Mouse (Mus musculus) kidney, adult 11 months (tissue): ENCODE data around the gene Sele.
"Not testable (repeated sequence)": the region's sequence is repeated elsewhere in the genome, so short reads cannot be mapped to it uniquely, and the experiment has no call there.

Experiments
- DNase-seq: peaks from one replicate; pipeline ENCODE4 v3.0.0; 2022

Gene Sele

GRCm38 (mm10) chr1:164047934-164048333 lies at the start of gene Sele:
Gene Sele, plus strand, starts transcription at chr1:164048234.
- DNase-seq = no peak

GRCm38 (mm10) chr1:164001831-164002452 lies 46.1 kb upstream of the Sele start:
- no peak for DNase-seq

- no peak for DNase-seq
Observed at GRCm38 (mm10) chr1:164004311-164004710, 43.7 kb upstream of the Sele start.

GRCm38 (mm10) chr1:164009235-164009634 lies 38.8 kb upstream of the Sele start:
- no peak for DNase-seq

- DNase-seq = no peak
Observed at GRCm38 (mm10) chr1:164014616-164015015, 33.4 kb upstream of the Sele start.

GRCm38 (mm10) chr1:164018221-164018896 lies 29.7 kb upstream of the Sele start:
- no peak for DNase-seq

- DNase-seq = no peak
Observed at GRCm38 (mm10) chr1:164019789-164020188, 28.2 kb upstream of the Sele start.

GRCm38 (mm10) chr1:164020746-164021145 lies 27.3 kb upstream of the Sele start:
- DNase-seq = not testable (repeated sequence)

GRCm38 (mm10) chr1:164022106-164022505 lies 25.9 kb upstream of the Sele start:
- DNase-seq = not testable (repeated sequence)

- DNase-seq = no peak
Observed at GRCm38 (mm10) chr1:164025685-164026084, 22.3 kb upstream of the Sele start.

GRCm38 (mm10) chr1:164027416-164027815 lies 20.6 kb upstream of the Sele start:
- DNase-seq = no peak

GRCm38 (mm10) chr1:164040385-164041135 lies 7.5 kb upstream of the Sele start:
- DNase-seq = no peak

GRCm38 (mm10) chr1:164043549-164043948 lies 4.5 kb upstream of the Sele start:
- peak; percentile 59 for DNase-seq

GRCm38 (mm10) chr1:164053561-164053960 lies 5.5 kb downstream of the Sele start:
- no peak for DNase-seq

- no peak for DNase-seq
Observed at GRCm38 (mm10) chr1:164054800-164055199, 6.8 kb downstream of the Sele start.

- DNase-seq = no peak
Observed at GRCm38 (mm10) chr1:164060071-164060470, 12.0 kb downstream of the Sele start.

- no peak for DNase-seq
Observed at GRCm38 (mm10) chr1:164061278-164061677, 13.2 kb downstream of the Sele start.

GRCm38 (mm10) chr1:164061925-164062324 lies 13.9 kb downstream of the Sele start, which contains the start of gene Sell:
Gene Sell, plus strand, starts transcription at chr1:164061982.
- DNase-seq = no peak

GRCm38 (mm10) chr1:164062856-164063255 lies 14.8 kb downstream of the Sele start:
- no peak for DNase-seq

GRCm38 (mm10) chr1:164063745-164064144 lies 15.7 kb downstream of the Sele start:
- DNase-seq = no peak

- DNase-seq = no peak
Observed at GRCm38 (mm10) chr1:164069261-164069660, 21.2 kb downstream of the Sele start.

- DNase-seq = no peak
Observed at GRCm38 (mm10) chr1:164070461-164070860, 22.4 kb downstream of the Sele start.

- DNase-seq = no peak
Observed at GRCm38 (mm10) chr1:164071111-164071510, 23.1 kb downstream of the Sele start.

GRCm38 (mm10) chr1:164072001-164072400 lies 24.0 kb downstream of the Sele start:
- DNase-seq = no peak
